ENCODE assay signal across 8 mouse cellular contexts in genomic region chr14:25586846-25587486, GRCm38 (mm10).
DNase-seq lines count a peak whose midpoint lies in the region; ATAC-seq and TF ChIP-seq lines count a peak whose summit lies in the region.

No protein-coding gene starts in this region.

- H3K27ac ChIP-seq in left cerebral cortex, adult 2 months = peak overlapping the region; percentile 86
- H3K27ac ChIP-seq in embryonic facial prominence, embryonic 12.5 days = peak overlapping the region; percentile 88
- H3K27ac ChIP-seq in hindbrain, embryonic 16.5 days (ENCODE audit: low read depth, low read length) = peak overlapping the region; percentile 97
- peak overlapping the region; percentile 97 for H3K27ac ChIP-seq in neural tube, embryonic 15.5 days (replicated peaks)

- 34% methylated on average over 10 of the region's 10 CpGs for WGBS in embryonic facial prominence, embryonic 12.5 days
- WGBS in hindbrain, embryonic 16.5 days = 13% methylated on average over 10 of the region's 10 CpGs
- 15% methylated on average over 10 of the region's 10 CpGs for WGBS in neural tube, embryonic 15.5 days

- intact Hi-C loops in left cerebral cortex, adult 2 months (cut with DNase I) = loop anchor here (2.0 kb wide), 1 partner anchor 20 kb away; no protein-coding TSS in a partner anchor
- intact Hi-C loops in left cerebral cortex, postnatal 4 days (cut with DNase I) = no loop called here
- intact Hi-C loops in left cerebral cortex, postnatal 36 days (cut with DNase I) = no loop called here

- ATAC-seq in embryonic facial prominence, embryonic 12.5 days (ENCODE audit: insufficient number of reproducible peaks, insufficient read depth, low FRiP score, low TSS enrichment) = no peak
- no peak for ATAC-seq in hindbrain, embryonic 16.5 days
- no peak for ATAC-seq in neural tube, embryonic 15.5 days (ENCODE audit: low FRiP score)

- peaks cover 63% of the 10 kb centered on the region for H3K4me1 ChIP-seq in embryonic facial prominence, embryonic 12.5 days
- H3K4me1 ChIP-seq in hindbrain, embryonic 16.5 days (ENCODE audit: control insufficient read depth, insufficient read depth, low read depth, low read length) = peaks cover 65% of the 10 kb centered on the region
- H3K4me1 ChIP-seq in neural tube, embryonic 15.5 days = peaks cover 67% of the 10 kb centered on the region

- H3K4me3 ChIP-seq in left cerebral cortex, adult 2 months = no peak overlapping the region
- H3K4me3 ChIP-seq in embryonic facial prominence, embryonic 12.5 days = no peak overlapping the region
- no peak overlapping the region for H3K4me3 ChIP-seq in hindbrain, embryonic 16.5 days (ENCODE audit: low read length)
- H3K4me3 ChIP-seq in neural tube, embryonic 15.5 days (replicated peaks) = no peak overlapping the region

- H3K9ac ChIP-seq in embryonic facial prominence, embryonic 12.5 days = peak overlapping the region; percentile 31; the same call in 1 of the 2 replicates
- peak overlapping the region; percentile 66 for H3K9ac ChIP-seq in hindbrain, embryonic 16.5 days (ENCODE audit: low read depth, low read length)
- peak overlapping the region; percentile 44 for H3K9ac ChIP-seq in neural tube, embryonic 15.5 days (replicated peaks)

- H3K4me2 ChIP-seq in embryonic facial prominence, embryonic 12.5 days (replicated peaks) = 0 out of 2 replicates have a peak overlapping the region, but pooled peaks have one; percentile 5
- peak overlapping the region; percentile 9 for H3K4me2 ChIP-seq in hindbrain, embryonic 16.5 days (ENCODE audit: low read length)
- H3K4me2 ChIP-seq in neural tube, embryonic 15.5 days = peak overlapping the region; percentile 35

- H3K9me3 ChIP-seq in embryonic facial prominence, embryonic 12.5 days = no peaks in the 10 kb centered on the region
- H3K9me3 ChIP-seq in hindbrain, embryonic 16.5 days (ENCODE audit: control insufficient read depth, low read length) = no peaks in the 10 kb centered on the region
- H3K9me3 ChIP-seq in neural tube, embryonic 15.5 days (replicated peaks) = no peaks in the 10 kb centered on the region

- no peak for TF ChIP-seq CTCF in left cerebral cortex, adult 2 months (IDR thresholded peaks at IDR 0.05)

- H3K36me3 ChIP-seq in embryonic facial prominence, embryonic 12.5 days = peaks cover 35% of the 10 kb centered on the region
- peaks cover 8% of the 10 kb centered on the region for H3K36me3 ChIP-seq in hindbrain, embryonic 16.5 days (ENCODE audit: control insufficient read depth, insufficient read depth, low read length)
- peaks cover 15% of the 10 kb centered on the region for H3K36me3 ChIP-seq in neural tube, embryonic 15.5 days

- H3K27me3 ChIP-seq in embryonic facial prominence, embryonic 12.5 days = no peaks in the 10 kb centered on the region
- H3K27me3 ChIP-seq in hindbrain, embryonic 16.5 days (replicated peaks; ENCODE audit: control insufficient read depth, insufficient read depth, low read length) = no peaks in the 10 kb centered on the region
- H3K27me3 ChIP-seq in neural tube, embryonic 15.5 days (replicated peaks) = no peaks in the 10 kb centered on the region

- DNase-seq in left cerebral cortex, adult 2 months (ENCODE audit: extremely low spot score in 1 of 2, low spot score in 2 of 2) = no peak
- DNase-seq in left cerebral cortex, postnatal 4 days = no peak
- DNase-seq in ovary, postnatal 10 days (ENCODE audit: low spot score) = no peak
- DNase-seq in gastrocnemius, postnatal 25 days = no peak
- no peak for DNase-seq in left cerebral cortex, postnatal 36 days (ENCODE audit: low spot score in 2 of 2)
